Mouse (Mus musculus) liver, adult 2 months (tissue): ENCODE measurements at regions not wholly inside any gene's neighbourhood (a gene's known extent, or its start where the extent isn't known, plus 50 kb on each side); places are given as distances from the start of the nearest gene placed in this dataset.

Experiments used
- DNase-seq: peaks from one replicate; pipeline ENCODE4 v3.0.0-alpha.2; 2011; ENCODE audit warnings: low read depth, low spot score; ENCODE audit errors: extremely low read depth
- H3K27ac ChIP-seq: fragments of 200-500 bp; replicated peaks from 2 replicates; pipeline ENCODE4 v1.5.1; 2012; ENCODE audit warnings: low read depth, mild to moderate bottlenecking, control low read depth, inconsistent platforms, low read length; ENCODE audit not compliant: insufficient read depth
- H3K27me3 ChIP-seq: fragments of 200-500 bp; 2 replicates; pipeline ENCODE4 v1.6.1; 2012; ENCODE audit warnings: mild to moderate bottlenecking, moderate library complexity, low read length, inconsistent platforms; ENCODE audit not compliant: control insufficient read depth, insufficient read depth
- H3K36me3 ChIP-seq: fragments of 200-500 bp; 2 replicates; pipeline ENCODE4 v1.6.1; 2012; ENCODE audit warnings: low read length, inconsistent platforms; ENCODE audit not compliant: control insufficient read depth, insufficient read depth
- H3K4me1 ChIP-seq: fragments of 200-500 bp; 2 replicates; pipeline ENCODE4 v1.6.1; 2011; ENCODE audit warnings: low read length; ENCODE audit not compliant: control insufficient read depth, insufficient read depth
- H3K4me3 ChIP-seq: fragments of 200-500 bp; 2 replicates; pipeline ENCODE4 v1.5.1; 2011; ENCODE audit warnings: low read depth, mild to moderate bottlenecking, control low read depth, low read length, moderate library complexity; ENCODE audit not compliant: insufficient read depth
- H3K79me2 ChIP-seq: fragments of 200-500 bp; 2 replicates; pipeline ENCODE4 v1.6.1; 2012; ENCODE audit warnings: inconsistent platforms, mild to moderate bottlenecking, low read length, moderate library complexity; ENCODE audit not compliant: control insufficient read depth, insufficient read depth
- H3K9ac ChIP-seq: fragments of 200-500 bp; 2 replicates; pipeline ENCODE4 v1.6.1; 2012; ENCODE audit warnings: low read depth, mild to moderate bottlenecking, control low read depth, inconsistent platforms, low read length
- CTCF ChIP-seq: fragments of 200-500 bp; IDR thresholded peaks from 2 replicates; pipeline ENCODE4 v1.5.1; 2011; ENCODE audit warnings: low read depth, low read length, control low read depth
- POLR2A ChIP-seq: fragments of 200-500 bp; IDR thresholded peaks from 2 replicates; pipeline ENCODE4 v1.6.1; 2011; ENCODE audit warnings: low read length, control low read depth; ENCODE audit not compliant: insufficient read depth; ENCODE audit errors: extremely low read depth
- WGBS: fragments of 180-500 bp; shearing (Covaris S2); methylation state at CpG from one replicate; pipeline ENCODE4 v1.1.7; 2018; 5-methylcytosine and 5-hydroxymethylcytosine counted together

DNA sequence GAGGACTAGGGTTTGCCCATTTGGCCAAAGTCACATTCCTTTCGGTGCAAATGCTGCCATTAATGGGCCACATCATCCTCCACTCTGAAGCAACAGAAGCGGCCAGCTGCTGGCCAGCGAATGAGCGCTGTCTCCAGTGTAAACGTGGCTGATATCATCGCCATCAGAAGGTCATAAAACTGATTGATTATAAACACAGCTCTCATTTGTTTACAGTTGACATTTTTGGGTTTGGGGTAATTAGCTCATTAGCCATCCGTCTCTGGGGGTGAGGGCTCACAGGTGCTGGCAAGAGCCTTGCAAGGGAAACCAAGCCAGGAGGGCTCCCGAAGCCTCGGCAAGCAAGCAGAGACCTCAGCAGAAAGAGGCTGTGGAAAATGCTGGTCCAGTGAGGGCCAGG lies 101.1 kb upstream of the Bmp4 start:
- TF ChIP-seq CTCF (no peak), POLR2A (no peak)
- 74% methylated on average over 9 of the region's 9 CpGs for WGBS

DNA sequence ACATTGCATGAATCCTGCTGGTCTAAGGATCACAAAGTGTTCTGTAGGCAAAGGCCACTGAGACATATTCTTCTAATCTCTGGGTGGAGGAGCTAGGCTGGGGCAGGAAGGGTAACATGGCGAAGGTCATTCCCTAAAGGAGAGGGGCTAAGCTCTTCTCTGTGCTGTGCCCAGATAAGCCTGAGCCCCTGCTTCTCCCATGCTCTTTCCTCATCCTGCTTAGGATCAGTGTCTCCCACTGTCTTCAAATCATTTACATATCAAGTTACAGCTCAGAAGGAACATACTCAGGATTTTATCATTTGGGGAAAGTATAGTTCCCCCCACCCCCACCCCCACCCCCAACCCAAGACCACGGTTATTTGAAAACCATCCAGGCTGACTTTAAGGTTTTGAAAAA lies 100.7 kb upstream of the Bmp4 start:
- no peak for TF ChIP-seq POLR2A
- no peak for TF ChIP-seq CTCF
- Histone ChIP-seq H3K79me2 (no peaks in the 10 kb centered on the region), H3K27me3 (no peaks in the 10 kb centered on the region), H3K4me3 (no peak overlapping the region), H3K36me3 (no peaks in the 10 kb centered on the region), H3K27ac (no peak overlapping the region), H3K9ac (no peak overlapping the region), H3K4me1 (no peaks in the 10 kb centered on the region)
- no peak for DNase-seq
- 73% methylated on average over 2 of the region's 2 CpGs for WGBS

More for the DNA sequence above, 101.1 kb upstream of the Bmp4 start:
- H3K79me2 ChIP-seq: no peaks in the 10 kb centered on the region
- H3K4me1 ChIP-seq: no peaks in the 10 kb centered on the region
- H3K27ac ChIP-seq: no peak overlapping the region
- DNase-seq: peak; percentile 14
- H3K4me3 ChIP-seq: no peak overlapping the region
- no peaks in the 10 kb centered on the region for H3K27me3 ChIP-seq
- no peak overlapping the region for H3K9ac ChIP-seq
- H3K36me3 ChIP-seq: no peaks in the 10 kb centered on the region

DNA sequence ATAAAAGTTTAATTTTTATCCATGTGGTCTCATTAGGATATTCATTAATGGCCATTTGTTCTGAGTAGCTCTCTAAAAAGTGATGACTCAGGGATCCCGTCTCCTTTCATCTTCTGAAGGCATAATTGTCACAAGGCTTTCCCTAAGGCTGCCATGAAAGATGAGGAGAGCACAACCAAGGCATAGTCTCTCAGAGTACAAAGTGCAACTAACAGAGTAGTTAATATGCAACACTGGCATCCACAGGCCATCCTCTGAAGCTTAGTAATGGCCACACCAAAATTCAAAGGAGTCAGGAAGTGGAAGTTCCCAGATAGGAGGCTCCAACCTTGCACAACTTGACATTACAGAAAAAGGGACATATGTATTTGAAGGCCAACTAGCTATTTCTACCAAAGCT lies 97.1 kb upstream of the Bmp4 start:
- no peak overlapping the region for H3K4me3 ChIP-seq
- DNase-seq: no peak
- WGBS: 89% methylated on average over 1 of the region's 1 CpGs

DNA sequence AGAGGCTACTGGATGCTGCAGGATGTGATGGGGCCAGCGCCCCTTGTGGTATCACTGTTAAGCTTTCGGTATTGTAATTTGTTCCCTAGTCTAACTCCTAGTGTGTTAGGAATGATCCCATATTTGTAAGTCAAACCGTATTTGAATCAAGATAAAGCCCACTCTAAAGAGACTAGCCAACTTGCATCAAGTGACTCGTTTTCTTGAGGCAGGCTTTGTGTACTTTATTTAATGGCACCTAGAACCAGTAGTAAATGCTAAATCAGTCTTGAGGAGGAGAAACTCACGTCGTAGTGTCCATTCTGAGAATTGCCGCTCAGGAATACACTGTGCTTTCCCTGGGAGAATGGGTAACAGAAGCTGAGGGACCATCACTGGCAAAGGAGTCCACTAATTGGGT lies 89.9 kb upstream of the Bmp4 start:
- Histone ChIP-seq H3K4me1 (no peaks in the 10 kb centered on the region), H3K79me2 (no peaks in the 10 kb centered on the region), H3K9ac (no peak overlapping the region), H3K27me3 (no peaks in the 10 kb centered on the region), H3K4me3 (no peak overlapping the region), H3K36me3 (no peaks in the 10 kb centered on the region), H3K27ac (no peak overlapping the region)
- 89% methylated on average over 7 of the region's 7 CpGs for WGBS
- TF ChIP-seq CTCF: no peak
- no peak for TF ChIP-seq POLR2A
- DNase-seq: no peak

More for the DNA sequence above, 97.1 kb upstream of the Bmp4 start:
- TF ChIP-seq POLR2A: no peak
- no peak for TF ChIP-seq CTCF
- no peaks in the 10 kb centered on the region for H3K27me3 ChIP-seq
- no peak overlapping the region for H3K9ac ChIP-seq
- no peaks in the 10 kb centered on the region for H3K36me3 ChIP-seq
- no peaks in the 10 kb centered on the region for H3K4me1 ChIP-seq
- H3K79me2 ChIP-seq: no peaks in the 10 kb centered on the region
- H3K27ac ChIP-seq: no peak overlapping the region

DNA sequence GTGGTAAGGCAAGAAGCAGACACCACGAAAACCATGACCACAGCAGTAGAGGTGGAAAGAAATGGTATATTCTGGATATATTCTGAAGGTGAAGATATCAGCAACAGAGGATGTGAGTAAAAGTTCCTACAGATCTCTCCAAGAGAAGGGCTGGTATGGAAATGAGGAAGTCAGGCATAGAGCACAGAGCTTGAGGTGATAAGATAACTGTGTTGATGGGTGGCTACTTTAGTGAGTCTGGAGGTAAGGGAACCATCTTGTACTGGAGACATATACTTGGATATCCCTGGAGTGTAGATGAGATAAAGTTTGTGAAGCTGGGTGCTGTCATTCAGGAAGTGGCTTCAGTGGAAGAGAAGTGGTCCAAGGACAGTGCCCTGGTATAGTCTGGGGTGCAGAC lies 85.5 kb upstream of the Bmp4 start:
- TF ChIP-seq CTCF: no peak
- no peak for TF ChIP-seq POLR2A
- 67% methylated on average over 1 of the region's 1 CpGs for WGBS
- no peaks in the 10 kb centered on the region for H3K4me1 ChIP-seq
- no peak overlapping the region for H3K4me3 ChIP-seq
- H3K27ac ChIP-seq: no peak overlapping the region
- H3K9ac ChIP-seq: no peak overlapping the region
- no peak for DNase-seq
- H3K27me3 ChIP-seq: no peaks in the 10 kb centered on the region
- H3K79me2 ChIP-seq: no peaks in the 10 kb centered on the region
- no peaks in the 10 kb centered on the region for H3K36me3 ChIP-seq

DNA sequence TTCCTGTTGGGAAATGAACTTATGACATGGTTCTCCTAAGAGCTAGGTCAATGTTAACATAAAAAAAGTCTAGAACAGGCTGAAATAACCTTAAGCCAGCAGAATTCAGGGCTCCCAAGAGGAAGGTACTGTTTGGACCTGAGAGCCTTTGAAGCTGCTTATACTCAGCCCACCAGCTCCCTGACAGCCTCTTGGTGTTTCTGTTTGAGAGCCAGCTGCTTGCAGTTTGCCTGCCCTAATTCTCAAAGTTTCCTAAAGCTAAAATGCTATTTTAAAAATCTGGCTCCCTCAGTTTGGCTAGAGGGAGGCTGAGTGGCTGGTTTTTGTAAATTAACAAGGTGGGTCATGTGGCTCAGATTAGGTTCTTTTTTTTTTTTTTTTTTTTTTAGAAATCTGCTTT lies 72.5 kb upstream of the Bmp4 start:
- no peak for TF ChIP-seq POLR2A
- no peak for TF ChIP-seq CTCF
- Histone ChIP-seq H3K9ac (no peak overlapping the region), H3K79me2 (no peaks in the 10 kb centered on the region), H3K27ac (no peak overlapping the region), H3K36me3 (no peaks in the 10 kb centered on the region), H3K27me3 (no peaks in the 10 kb centered on the region), H3K4me3 (no peak overlapping the region), H3K4me1 (peaks cover 2% of the 10 kb centered on the region; the same call in 1 of the 2 replicates)
- no peak for DNase-seq
